Mouse (Mus musculus): ENCODE results near the gene Jmjd7. TPM values are rescaled to one million over a fixed set of nuclear protein-coding genes. Genes with fewer than 3 reads are reported as not detected.

The Jmjd7 gene
- polyA plus RNA-seq, 1 experiment from 2014 or later: 25.1 TPM

- Histone ChIP-seq H3K4me3 (peak overlapping the region; percentile 11; the same call in 1 of the 2 replicates), H3K9me3 (no peaks in the 10 kb centered on the region), H3K36me3 (no peaks in the 10 kb centered on the region), H3K4me1 (replicated peaks) (peaks cover 34% of the 10 kb centered on the region), H3K27ac (peak overlapping the region; percentile 74), H3K27me3 (ENCODE audit: insufficient read depth, poor library complexity, severe bottlenecking) (peaks cover 9% of the 10 kb centered on the region)
- DNase-seq (ENCODE audit: low spot score): peak; percentile 53
- WGBS: 37% methylated on average over 16 of the region's 16 CpGs
Measured at GRCm38 (mm10) chr2:120068555-120069465, 41.5 kb downstream of the Jmjd7 start.

- WGBS: 66% methylated on average over 8 of the region's 8 CpGs
- peaks cover 16% of the 10 kb centered on the region for H3K27me3 ChIP-seq (ENCODE audit: insufficient read depth, poor library complexity, severe bottlenecking)
- no peak overlapping the region for H3K27ac ChIP-seq
- H3K4me3 ChIP-seq: no peak overlapping the region
- DNase-seq (ENCODE audit: low spot score): no peak
- no peaks in the 10 kb centered on the region for H3K9me3 ChIP-seq
- peaks cover 33% of the 10 kb centered on the region for H3K4me1 ChIP-seq (replicated peaks)
- no peaks in the 10 kb centered on the region for H3K36me3 ChIP-seq
Measured at GRCm38 (mm10) chr2:120069466-120069990, 42.2 kb downstream of the Jmjd7 start.

- Histone ChIP-seq H3K27me3 (ENCODE audit: insufficient read depth, poor library complexity, severe bottlenecking) (peaks cover 56% of the 10 kb centered on the region), H3K4me1 (replicated peaks) (peaks cover 24% of the 10 kb centered on the region), H3K9me3 (no peaks in the 10 kb centered on the region), H3K36me3 (no peaks in the 10 kb centered on the region), H3K27ac (no peak overlapping the region), H3K4me3 (no peak overlapping the region)
- 95% methylated on average over 4 of the region's 4 CpGs for WGBS
- DNase-seq (ENCODE audit: low spot score): no peak
Measured at GRCm38 (mm10) chr2:120074096-120074495, 46.8 kb downstream of the Jmjd7 start.

GRCm38 (mm10) chr2:120076076-120076705, 48.9 kb downstream of the Jmjd7 start:
- Histone ChIP-seq H3K27ac (no peak overlapping the region), H3K4me3 (peak overlapping the region; percentile 52), H3K36me3 (no peaks in the 10 kb centered on the region), H3K27me3 (ENCODE audit: insufficient read depth, poor library complexity, severe bottlenecking) (peaks cover 52% of the 10 kb centered on the region), H3K9me3 (no peaks in the 10 kb centered on the region), H3K4me1 (replicated peaks) (peaks cover 14% of the 10 kb centered on the region)
- peak; percentile 67 for DNase-seq (ENCODE audit: low spot score)
- 1% methylated on average over 36 of the region's 36 CpGs for WGBS

Other genes with a start within 250 kb of the Jmjd7 start
- 40.2 and 41.6 TPM in 2 replicates for gene Rpap1, start 239.9 kb upstream of the Jmjd7 start, polyA plus RNA-seq (2016; fragmentation: Nextera tagmentation; extraction: Ambion mirVana)
- gene Tyro3, start 229.8 kb upstream of the Jmjd7 start, polyA plus RNA-seq (2016; fragmentation: Nextera tagmentation; extraction: Ambion mirVana): 21.5 and 23.5 TPM in 2 replicates
- gene Mga, start 130.3 kb upstream of the Jmjd7 start, polyA plus RNA-seq (2016; fragmentation: Nextera tagmentation; extraction: Ambion mirVana): 26.1 and 28.0 TPM in 2 replicates
- gene Mapkbp1, start 54.8 kb upstream of the Jmjd7 start, polyA plus RNA-seq (2016; fragmentation: Nextera tagmentation; extraction: Ambion mirVana): 4.0 and 4.1 TPM in 2 replicates
- 3.3 and 6.0 TPM in 2 replicates for gene Gm28042, start within 50 bp of the Jmjd7 start, polyA plus RNA-seq (2016; fragmentation: Nextera tagmentation; extraction: Ambion mirVana)
- gene Pla2g4b, start 5.9 kb downstream of the Jmjd7 start, polyA plus RNA-seq (2016; fragmentation: Nextera tagmentation; extraction: Ambion mirVana): 3.2 and 3.8 TPM in 2 replicates
- 24.8 and 26.5 TPM in 2 replicates for gene Ehd4, start 127.1 kb downstream of the Jmjd7 start, polyA plus RNA-seq (2016; fragmentation: Nextera tagmentation; extraction: Ambion mirVana)
- 0.21 TPM in 1 of 2 replicates, not detected in the other for gene Pla2g4e, start 217.9 kb downstream of the Jmjd7 start, polyA plus RNA-seq (2016; fragmentation: Nextera tagmentation; extraction: Ambion mirVana)

Data from hindbrain, embryonic 10.5 days (tissue).